Mouse (Mus musculus) midbrain, embryonic 11.5 days (tissue): ENCODE results near the gene Mapk7. TPM values are rescaled to one million over a fixed set of nuclear protein-coding genes. Genes with fewer than 3 reads are reported as not detected.

Experiments
- ATAC-seq: fragments of 200-750 bp; cut with Nextera tagmentation; 2 replicates; pipeline ENCODE4 v1.8.0; 2017; ENCODE audit warnings: moderate TSS enrichment, moderate library complexity; ENCODE audit not compliant: low FRiP score
- DNase-seq: peaks from one replicate; pipeline ENCODE4 v3.0.0; 2015; ENCODE audit warnings: low spot score; ENCODE audit errors: missing footprints
- H3K27ac ChIP-seq: fragments of 300-500 bp; sonication (generic); 2 replicates; pipeline ENCODE4 v1.5.1; 2014; ENCODE audit warnings: low read depth, low read length
- H3K27me3 ChIP-seq: fragments of 300-500 bp; sonication (generic); 2 replicates; pipeline ENCODE4 v1.6.1; 2014; ENCODE audit warnings: mild to moderate bottlenecking, low read length, moderate library complexity, mixed read lengths; ENCODE audit not compliant: control insufficient read depth, insufficient read depth
- H3K36me3 ChIP-seq: fragments of 300-500 bp; sonication (generic); 2 replicates; pipeline ENCODE4 v1.6.1; 2014; ENCODE audit warnings: mild to moderate bottlenecking, low read length, moderate library complexity, mixed read lengths; ENCODE audit not compliant: control insufficient read depth, insufficient read depth
- H3K4me1 ChIP-seq: fragments of 300-500 bp; sonication (generic); 2 replicates; pipeline ENCODE4 v1.6.1; 2014; ENCODE audit warnings: low read length; ENCODE audit not compliant: control insufficient read depth, insufficient read depth
- H3K4me2 ChIP-seq: fragments of 300-500 bp; sonication (generic); 2 replicates; pipeline ENCODE4 v1.6.1; 2014; ENCODE audit warnings: mild to moderate bottlenecking, moderate library complexity
- H3K4me3 ChIP-seq: fragments of 300-500 bp; sonication (generic); 2 replicates; pipeline ENCODE4 v1.5.1; 2014; ENCODE audit warnings: low read depth, low read length
- H3K9ac ChIP-seq: fragments of 300-500 bp; sonication (generic); 2 replicates; pipeline ENCODE4 v1.6.1; 2014; ENCODE audit warnings: low read length
- H3K9me3 ChIP-seq: fragments of 300-500 bp; sonication (generic); 2 replicates; pipeline ENCODE4 v1.6.1; 2016; ENCODE audit warnings: low read length; ENCODE audit not compliant: control insufficient read depth
- WGBS: fragments of 180-500 bp; shearing (Covaris S2); extraction: QIAGEN DNeasy Blood & Tissue Kit; methylation state at CpG from one replicate; pipeline ENCODE4 v1.1.7; 2014; 5-methylcytosine and 5-hydroxymethylcytosine counted together
- polyA plus RNA-seq: library from polyadenylated mRNA; unstranded; fragments of >200 nt; fragmentation: Nextera tagmentation; extraction: Ambion mirVana; gene quantifications from 2 replicates; pipeline ENCODE4 v1.2.1, GENCODE M21; 2014

Gene Mapk7
- polyA plus RNA-seq, 1 experiment from 2014 or later = 58.3 TPM

DNA sequence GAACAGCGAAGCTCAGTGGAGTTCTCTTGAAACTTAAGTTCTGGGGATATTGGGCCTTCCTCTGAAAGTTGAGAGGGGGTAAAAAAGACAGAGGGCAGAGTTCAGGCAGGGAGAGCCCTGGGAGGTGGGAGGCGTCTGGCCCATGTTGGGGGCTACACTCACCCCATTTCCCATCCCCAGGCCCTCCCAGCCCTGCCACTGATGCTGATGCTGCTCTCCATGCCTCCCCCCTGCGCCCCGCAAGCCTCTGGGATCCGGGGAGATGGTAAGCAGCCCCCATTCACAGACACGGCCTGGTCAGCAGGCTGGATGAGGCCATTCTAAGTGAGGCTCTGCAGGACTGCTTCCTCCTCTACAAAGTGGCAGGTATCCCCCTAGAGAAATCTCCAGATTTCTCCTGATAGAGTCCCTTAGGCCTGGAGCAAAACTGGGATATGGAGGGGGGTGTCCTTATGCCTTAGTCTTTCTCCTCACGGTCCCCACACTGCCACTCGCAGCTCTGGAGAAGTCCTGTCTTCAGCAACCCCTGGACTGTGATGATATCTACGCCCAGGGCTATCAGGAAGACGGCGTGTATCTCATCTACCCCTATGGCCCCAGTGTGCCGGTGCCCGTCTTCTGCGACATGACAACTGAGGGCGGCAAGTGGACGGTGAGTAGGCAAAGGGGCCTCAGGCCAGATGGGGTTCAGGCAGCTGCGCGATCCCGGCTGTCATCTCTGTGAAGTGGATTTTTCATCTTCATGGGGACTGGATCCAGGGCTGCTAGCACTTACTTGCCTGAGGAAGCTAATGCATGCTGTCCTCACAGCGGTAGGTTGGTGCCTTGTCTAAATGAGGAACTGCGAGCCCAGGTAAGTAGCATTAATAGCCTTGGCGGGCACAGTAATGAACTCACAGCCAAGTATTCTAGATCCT lies 8.4 kb downstream of the Mapk7 start:
- peak overlapping the region; percentile 61 for H3K9ac ChIP-seq
- peaks cover 18% of the 10 kb centered on the region for H3K4me1 ChIP-seq
- ATAC-seq (no peak), DNase-seq (peak; percentile 89)
- H3K36me3 ChIP-seq = peaks cover 18% of the 10 kb centered on the region
- no peaks in the 10 kb centered on the region for H3K9me3 ChIP-seq
- WGBS = 68% methylated on average over 22 of the region's 22 CpGs
- H3K4me2 ChIP-seq = peak overlapping the region; percentile 35
- H3K27ac ChIP-seq = peak overlapping the region; percentile 93
- no peaks in the 10 kb centered on the region for H3K27me3 ChIP-seq
- 0 out of 2 replicates have a peak overlapping the region, but pooled peaks have one; percentile 4 for H3K4me3 ChIP-seq

DNA sequence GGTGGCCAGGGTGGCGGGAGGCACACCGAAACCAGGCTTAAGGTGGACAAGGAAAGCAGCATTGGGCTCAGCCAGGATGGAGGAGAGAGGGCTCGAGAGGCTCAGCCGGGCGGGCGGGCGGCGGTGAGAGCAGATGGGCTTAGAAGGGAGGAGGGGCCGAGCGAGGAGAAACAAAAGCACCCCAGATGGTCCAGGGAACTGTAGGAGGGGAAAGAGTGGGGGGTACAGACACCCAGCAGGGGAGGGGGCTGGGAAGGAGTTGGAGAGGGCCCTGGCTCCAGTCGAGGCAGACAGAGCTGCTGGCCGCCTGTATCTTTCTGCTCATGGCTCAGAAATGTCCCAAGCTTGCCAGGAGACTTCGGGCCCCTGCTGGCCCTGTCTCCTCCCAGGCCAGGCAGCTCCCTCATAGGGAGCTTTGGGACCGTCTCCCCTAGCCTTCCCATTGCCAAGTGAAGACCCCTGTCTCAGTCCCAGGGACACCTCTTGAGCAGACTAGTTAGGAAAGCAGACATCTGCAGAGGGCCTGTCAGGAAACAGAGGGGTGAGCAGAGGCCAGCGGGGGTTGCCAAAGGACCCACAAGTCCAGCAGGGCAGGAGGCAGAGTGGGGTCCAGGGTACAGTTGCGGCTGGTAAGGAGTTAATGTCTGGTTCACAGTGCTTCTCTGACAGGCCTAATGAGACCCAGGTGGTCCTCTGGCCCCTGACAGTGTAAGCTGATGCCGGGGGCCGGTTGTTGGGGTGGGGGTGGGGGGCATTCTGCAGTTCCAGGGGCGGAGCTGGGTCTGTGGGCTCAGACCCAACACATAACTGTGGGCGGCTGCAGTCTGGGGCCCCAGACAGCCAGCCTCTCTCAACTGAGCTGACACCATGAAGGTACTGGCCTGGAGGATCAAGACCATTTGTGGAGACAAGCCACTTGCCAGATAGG lies 9.3 kb downstream of the Mapk7 start, which contains the start of gene Mfap4:
TSS of gene Mfap4 (plus strand) at position 819 of the 928 bp plus-strand sequence.
- Histone ChIP-seq H3K36me3 (peaks cover 9% of the 10 kb centered on the region), H3K4me3 (peak within 1 kb of the TSS; percentile 4; the same call in 1 of the 2 replicates), H3K27me3 (no peaks in the 10 kb centered on the region), H3K9ac (peak within 1 kb of the TSS; percentile 61), H3K9me3 (no peaks in the 10 kb centered on the region), H3K4me1 (peaks cover 18% of the 10 kb centered on the region), H3K4me2 (peak within 1 kb of the TSS; percentile 35), H3K27ac (peak within 1 kb of the TSS; percentile 93)
- DNase-seq = peak; percentile 96
- ATAC-seq = peak; percentile 88
- WGBS = 10% methylated on average over 20 of the region's 20 CpGs

DNA sequence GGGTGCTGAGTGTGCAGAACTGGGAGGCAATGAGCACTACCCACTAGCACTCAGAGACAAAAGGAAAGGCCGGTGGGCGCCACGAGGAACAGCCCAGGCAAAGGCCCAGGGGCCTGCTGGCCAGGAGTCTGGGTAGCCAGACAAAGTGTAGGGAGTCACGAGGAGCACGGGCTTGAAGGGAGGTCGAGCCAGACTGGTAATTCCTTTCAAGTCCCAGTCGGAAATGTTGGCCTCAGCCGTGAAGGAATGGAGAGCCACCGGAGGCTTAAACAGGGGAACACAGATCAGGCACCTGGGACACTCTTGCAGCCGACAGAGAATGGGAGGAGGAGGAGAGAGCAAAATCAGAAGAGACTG lies 10.0 kb downstream of the Mapk7 start:
- peaks cover 4% of the 10 kb centered on the region for H3K36me3 ChIP-seq
- H3K4me1 ChIP-seq = peaks cover 18% of the 10 kb centered on the region
- no peak for DNase-seq
- peak overlapping the region; percentile 4; the same call in 1 of the 2 replicates for H3K4me3 ChIP-seq
- H3K4me2 ChIP-seq = peak overlapping the region; percentile 35; the same call in 1 of the 2 replicates
- no peaks in the 10 kb centered on the region for H3K27me3 ChIP-seq
- no peaks in the 10 kb centered on the region for H3K9me3 ChIP-seq
- H3K27ac ChIP-seq = peak overlapping the region; percentile 93
- peak; percentile 36 for ATAC-seq
- 12% methylated on average over 10 of the region's 10 CpGs for WGBS
- peak overlapping the region; percentile 61 for H3K9ac ChIP-seq

- H3K9ac ChIP-seq = no peak overlapping the region
- peaks cover 18% of the 10 kb centered on the region for H3K4me1 ChIP-seq
- H3K36me3 ChIP-seq = no peaks in the 10 kb centered on the region
- peak overlapping the region; percentile 93; the same call in 1 of the 2 replicates for H3K27ac ChIP-seq
- 74% methylated on average over 13 of the region's 13 CpGs for WGBS
- H3K9me3 ChIP-seq = no peaks in the 10 kb centered on the region
- no peaks in the 10 kb centered on the region for H3K27me3 ChIP-seq
- ATAC-seq (no peak), DNase-seq (peak; percentile 84)
- no peak overlapping the region for H3K4me3 ChIP-seq
- H3K4me2 ChIP-seq = no peak overlapping the region
These were observed 10.9 kb downstream of the Mapk7 start for GRCm38 (mm10) chr11:61483226-61483845.

- no peaks in the 10 kb centered on the region for H3K9me3 ChIP-seq
- no peaks in the 10 kb centered on the region for H3K27me3 ChIP-seq
- DNase-seq (peak; percentile 49), ATAC-seq (no peak)
- H3K4me2 ChIP-seq = no peak overlapping the region
- H3K4me1 ChIP-seq = peaks cover 24% of the 10 kb centered on the region
- WGBS = 84% methylated on average over 9 of the region's 9 CpGs
- H3K4me3 ChIP-seq = no peak overlapping the region
- H3K9ac ChIP-seq = no peak overlapping the region
- no peaks in the 10 kb centered on the region for H3K36me3 ChIP-seq
- H3K27ac ChIP-seq = no peak overlapping the region
These were observed 12.7 kb downstream of the Mapk7 start for GRCm38 (mm10) chr11:61481239-61482090.

DNA sequence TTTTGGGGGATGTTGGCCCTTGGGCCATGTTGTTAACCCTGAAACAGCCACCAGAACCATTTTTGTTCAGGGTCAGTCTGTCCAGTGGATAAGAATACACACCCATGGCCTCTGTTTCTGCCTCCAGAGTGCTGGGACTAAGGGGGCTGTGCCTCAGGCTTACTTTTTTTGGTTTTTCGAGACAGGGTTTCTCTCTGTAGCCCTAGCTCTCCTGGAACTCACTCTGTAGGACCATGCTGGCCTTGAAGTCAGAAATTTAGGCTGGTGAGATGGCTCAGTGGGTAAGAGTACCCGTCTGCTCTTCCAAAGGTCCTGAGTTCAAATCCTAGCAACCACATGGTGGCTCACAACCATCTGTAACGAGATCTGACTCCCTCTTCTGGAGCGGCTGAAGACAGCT lies 15.4 kb downstream of the Mapk7 start:
- no peak overlapping the region for H3K4me2 ChIP-seq
- ATAC-seq (no peak), DNase-seq (peak; percentile 61)
- H3K9ac ChIP-seq = no peak overlapping the region
- H3K4me1 ChIP-seq = peaks cover 8% of the 10 kb centered on the region
- no peak overlapping the region for H3K27ac ChIP-seq
- no peaks in the 10 kb centered on the region for H3K36me3 ChIP-seq
- no peak overlapping the region for H3K4me3 ChIP-seq
- H3K27me3 ChIP-seq = no peaks in the 10 kb centered on the region
- H3K9me3 ChIP-seq = no peaks in the 10 kb centered on the region
- 85% methylated on average over 4 of the region's 4 CpGs for WGBS

- Histone ChIP-seq H3K4me1 (peaks cover 8% of the 10 kb centered on the region), H3K27me3 (no peaks in the 10 kb centered on the region), H3K9ac (no peak overlapping the region), H3K36me3 (no peaks in the 10 kb centered on the region), H3K27ac (no peak overlapping the region), H3K4me3 (no peak overlapping the region), H3K9me3 (no peaks in the 10 kb centered on the region), H3K4me2 (no peak overlapping the region; the same call in 1 of the 2 replicates)
- ATAC-seq = no peak
- WGBS = 49% methylated on average over 17 of the region's 17 CpGs
- DNase-seq = peak; percentile 79
These were observed 16.4 kb downstream of the Mapk7 start for GRCm38 (mm10) chr11:61477566-61478508.
